ENCODE assay signal across 17 mouse cellular contexts in the genomic region with DNA sequence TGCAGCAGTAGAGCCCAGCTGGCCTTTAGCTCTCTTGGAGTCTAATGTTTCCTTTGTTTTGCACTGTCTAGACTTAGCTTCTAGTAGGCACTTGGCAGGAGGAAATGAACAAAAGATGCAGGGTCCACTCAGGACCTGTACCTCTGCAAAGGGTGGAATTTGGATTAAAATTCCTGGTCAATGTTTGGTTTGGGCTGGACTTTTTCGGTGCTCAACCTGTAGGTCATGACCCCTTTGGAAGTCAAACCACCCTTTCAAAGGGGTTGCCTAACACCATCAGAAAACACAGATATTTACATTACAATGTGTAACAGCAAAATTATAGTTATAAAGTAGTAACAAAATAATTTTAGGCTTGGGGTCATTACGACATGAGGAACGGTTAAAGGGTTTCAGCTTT. TPM values are rescaled to one million over a fixed set of nuclear protein-coding genes. Genes with fewer than 3 reads are reported as not detected.
DNase-seq lines count a peak whose midpoint lies in the region; ATAC-seq lines count a peak whose summit lies in the region.
"Had no signal": no experiment of that assay in that cellular context is flagged by ENCODE, and none has a peak within 500 bp of the region (broad histone marks: within the 10 kb centered on the region; RNA-seq: fewer than 3 reads in every experiment).

No protein-coding gene starts in this region.

- no peak overlapping the region for H3K9ac ChIP-seq in forebrain, embryonic 12.5 days
- no peak overlapping the region for H3K9ac ChIP-seq in forebrain, embryonic 14.5 days (ENCODE audit: low read length)
- no peak overlapping the region for H3K9ac ChIP-seq in hindbrain, embryonic 12.5 days
- H3K9ac ChIP-seq in hindbrain, embryonic 13.5 days = no peak overlapping the region
- no peak overlapping the region for H3K9ac ChIP-seq in embryonic facial prominence, embryonic 14.5 days (ENCODE audit: low read depth, low read length)
- no peak overlapping the region for H3K9ac ChIP-seq in liver, embryonic 13.5 days
- H3K9ac ChIP-seq: neural tube, embryonic 12.5 days had no signal

- H3K27me3 ChIP-seq in forebrain, embryonic 12.5 days = no peaks in the 10 kb centered on the region
- H3K27me3 ChIP-seq in forebrain, embryonic 14.5 days (replicated peaks; ENCODE audit: control insufficient read depth, insufficient read depth, low read length) = no peaks in the 10 kb centered on the region
- H3K27me3 ChIP-seq in hindbrain, embryonic 12.5 days = no peaks in the 10 kb centered on the region
- H3K27me3 ChIP-seq in hindbrain, embryonic 13.5 days = no peaks in the 10 kb centered on the region
- H3K27me3 ChIP-seq in embryonic facial prominence, embryonic 14.5 days (replicated peaks; ENCODE audit: control insufficient read depth, insufficient read depth, low read length) = no peaks in the 10 kb centered on the region
- no peaks in the 10 kb centered on the region for H3K27me3 ChIP-seq in liver, embryonic 13.5 days
- H3K27me3 ChIP-seq: neural tube, embryonic 12.5 days had no signal

- ATAC-seq in forebrain, embryonic 12.5 days (ENCODE audit: low FRiP score) = no peak
- no peak for ATAC-seq in forebrain, embryonic 14.5 days
- no peak for ATAC-seq in hindbrain, embryonic 12.5 days (ENCODE audit: low FRiP score)
- no peak for ATAC-seq in hindbrain, embryonic 13.5 days (ENCODE audit: low FRiP score)
- no peak for ATAC-seq in embryonic facial prominence, embryonic 14.5 days (ENCODE audit: low read depth)
- peak; percentile 21 for ATAC-seq in liver, embryonic 13.5 days (ENCODE audit: low read depth)
- ATAC-seq: hindbrain, postnatal 0 days had no signal

- H3K27ac ChIP-seq in forebrain, embryonic 12.5 days = 0 out of 2 replicates have a peak overlapping the region, but pooled peaks have one; percentile 42
- H3K27ac ChIP-seq in forebrain, embryonic 14.5 days (ENCODE audit: low read depth, low read length) = no peak overlapping the region
- peak overlapping the region; percentile 57; the same call in 1 of the 2 replicates for H3K27ac ChIP-seq in hindbrain, embryonic 12.5 days
- no peak overlapping the region for H3K27ac ChIP-seq in hindbrain, embryonic 13.5 days
- H3K27ac ChIP-seq in embryonic facial prominence, embryonic 14.5 days (replicated peaks; ENCODE audit: low read depth, low read length) = peak overlapping the region; percentile 84
- peak overlapping the region; percentile 68 for H3K27ac ChIP-seq in liver, embryonic 13.5 days
- H3K27ac ChIP-seq: hindbrain, postnatal 0 days; neural tube, embryonic 12.5 days had no signal

- H3K4me1 ChIP-seq in forebrain, embryonic 12.5 days = peaks cover 51% of the 10 kb centered on the region
- peaks cover 17% of the 10 kb centered on the region for H3K4me1 ChIP-seq in forebrain, embryonic 14.5 days (ENCODE audit: control insufficient read depth, insufficient read depth, low read length)
- H3K4me1 ChIP-seq in hindbrain, embryonic 12.5 days = peaks cover 43% of the 10 kb centered on the region
- H3K4me1 ChIP-seq in hindbrain, embryonic 13.5 days (replicated peaks) = peaks cover 33% of the 10 kb centered on the region
- H3K4me1 ChIP-seq in embryonic facial prominence, embryonic 14.5 days (ENCODE audit: control insufficient read depth, insufficient read depth, low read length) = peaks cover 50% of the 10 kb centered on the region
- peaks cover 51% of the 10 kb centered on the region for H3K4me1 ChIP-seq in liver, embryonic 13.5 days (replicated peaks)

- H3K36me3 ChIP-seq in forebrain, embryonic 12.5 days (replicated peaks) = no peaks in the 10 kb centered on the region
- H3K36me3 ChIP-seq in forebrain, embryonic 14.5 days (ENCODE audit: control insufficient read depth, insufficient read depth, low read length) = no peaks in the 10 kb centered on the region
- H3K36me3 ChIP-seq in hindbrain, embryonic 12.5 days = no peaks in the 10 kb centered on the region
- no peaks in the 10 kb centered on the region for H3K36me3 ChIP-seq in hindbrain, embryonic 13.5 days
- H3K36me3 ChIP-seq in embryonic facial prominence, embryonic 14.5 days (ENCODE audit: control insufficient read depth, insufficient read depth, low read length) = no peaks in the 10 kb centered on the region
- H3K36me3 ChIP-seq in liver, embryonic 13.5 days = no peaks in the 10 kb centered on the region
- H3K36me3 ChIP-seq: G1E; neural tube, embryonic 12.5 days had no signal

- no peak overlapping the region for H3K4me3 ChIP-seq in forebrain, embryonic 12.5 days (replicated peaks)
- H3K4me3 ChIP-seq in forebrain, embryonic 14.5 days (ENCODE audit: low read depth, low read length) = no peak overlapping the region
- no peak overlapping the region for H3K4me3 ChIP-seq in hindbrain, embryonic 12.5 days
- H3K4me3 ChIP-seq in hindbrain, embryonic 13.5 days = no peak overlapping the region
- H3K4me3 ChIP-seq in embryonic facial prominence, embryonic 14.5 days (ENCODE audit: low read depth, low read length) = no peak overlapping the region
- no peak overlapping the region for H3K4me3 ChIP-seq in liver, embryonic 13.5 days (replicated peaks)
- H3K4me3 ChIP-seq: neural tube, embryonic 12.5 days had no signal

- WGBS in forebrain, embryonic 12.5 days = 81% methylated on average over 3 of the region's 3 CpGs
- WGBS in forebrain, embryonic 14.5 days = 90% methylated on average over 3 of the region's 3 CpGs
- WGBS in hindbrain, embryonic 12.5 days = 84% methylated on average over 3 of the region's 3 CpGs
- 83% methylated on average over 3 of the region's 3 CpGs for WGBS in hindbrain, embryonic 13.5 days
- WGBS in embryonic facial prominence, embryonic 14.5 days = 60% methylated on average over 3 of the region's 3 CpGs
- WGBS in liver, embryonic 13.5 days (ENCODE audit: insufficient replicate concordance) = 79% methylated on average over 3 of the region's 3 CpGs

- H3K9me3 ChIP-seq in forebrain, embryonic 12.5 days = no peaks in the 10 kb centered on the region
- no peaks in the 10 kb centered on the region for H3K9me3 ChIP-seq in forebrain, embryonic 14.5 days (replicated peaks; ENCODE audit: control insufficient read depth, low read length)
- no peaks in the 10 kb centered on the region for H3K9me3 ChIP-seq in hindbrain, embryonic 12.5 days (replicated peaks)
- H3K9me3 ChIP-seq in hindbrain, embryonic 13.5 days = no peaks in the 10 kb centered on the region
- no peaks in the 10 kb centered on the region for H3K9me3 ChIP-seq in embryonic facial prominence, embryonic 14.5 days (ENCODE audit: control insufficient read depth, low read length)
- no peaks in the 10 kb centered on the region for H3K9me3 ChIP-seq in liver, embryonic 13.5 days (replicated peaks)
- H3K9me3 ChIP-seq: G1E; neural tube, embryonic 12.5 days had no signal

- no peak for DNase-seq in forebrain, embryonic 14.5 days (ENCODE audit: low spot score)
- DNase-seq in embryonic facial prominence, embryonic 14.5 days (ENCODE audit: low spot score) = no peak
- DNase-seq in liver, embryonic 13.5 days = no peak
- no peak for DNase-seq in adrenal gland, postnatal 14 days
- DNase-seq in frontal cortex, postnatal 36 days (ENCODE audit: low spot score in 2 of 2) = no peak
- DNase-seq: cerebellum, postnatal 10 days; lung, postnatal 14 days; midbrain, embryonic 14.5 days; spleen, adult 18-20 months had no signal

- H3K4me2 ChIP-seq in forebrain, embryonic 12.5 days = no peak overlapping the region
- H3K4me2 ChIP-seq in forebrain, embryonic 14.5 days (ENCODE audit: low read length) = no peak overlapping the region
- H3K4me2 ChIP-seq in hindbrain, embryonic 12.5 days (replicated peaks) = no peak overlapping the region
- H3K4me2 ChIP-seq in hindbrain, embryonic 13.5 days = no peak overlapping the region
- no peak overlapping the region for H3K4me2 ChIP-seq in embryonic facial prominence, embryonic 14.5 days (ENCODE audit: low read depth, low read length)
- no peak overlapping the region for H3K4me2 ChIP-seq in liver, embryonic 13.5 days
- H3K4me2 ChIP-seq: neural tube, embryonic 12.5 days had no signal

RNA-seq across cellular contexts. Expression of a gene that starts 21.1 kb away (rescaled TPM):
- 49.0 and 49.3 TPM in 2 replicates for polyA plus RNA-seq in forebrain, embryonic 12.5 days (2016; fragmentation: Nextera tagmentation; extraction: Ambion mirVana)
- 43.1 and 52.2 TPM in 2 replicates for polyA plus RNA-seq in forebrain, embryonic 14.5 days (2014; fragmentation: Nextera tagmentation; extraction: Ambion mirVana)
- polyA plus RNA-seq in hindbrain, embryonic 12.5 days (2016; fragmentation: Nextera tagmentation; extraction: Ambion mirVana) = 46.6 and 56.9 TPM in 2 replicates
- polyA plus RNA-seq in hindbrain, embryonic 13.5 days (2015; fragmentation: Nextera tagmentation; extraction: Ambion mirVana) = 49.9 and 50.0 TPM in 2 replicates
- 39.5 and 40.2 TPM in 2 replicates for polyA plus RNA-seq in embryonic facial prominence, embryonic 14.5 days (2014; fragmentation: Nextera tagmentation; extraction: Ambion mirVana)
- 30.8 and 32.6 TPM in 2 replicates for polyA plus RNA-seq in liver, embryonic 13.5 days (2015; fragmentation: Nextera tagmentation; extraction: Ambion mirVana)
- total RNA-seq in adrenal gland, postnatal 14 days (2021) = 60.8 and 61.3 TPM in 2 replicates

RNA-seq across cellular contexts. Expression of a gene that starts 34.1 kb away (rescaled TPM):
- 2.2 and 2.3 TPM in 2 replicates for polyA plus RNA-seq in forebrain, embryonic 12.5 days (2016; fragmentation: Nextera tagmentation; extraction: Ambion mirVana)
- polyA plus RNA-seq in forebrain, embryonic 14.5 days (2014; fragmentation: Nextera tagmentation; extraction: Ambion mirVana) = 2.7 and 3.6 TPM in 2 replicates
- 3.5 and 5.2 TPM in 2 replicates for polyA plus RNA-seq in hindbrain, embryonic 12.5 days (2016; fragmentation: Nextera tagmentation; extraction: Ambion mirVana)
- polyA plus RNA-seq in hindbrain, embryonic 13.5 days (2015; fragmentation: Nextera tagmentation; extraction: Ambion mirVana) = 4.9 and 5.3 TPM in 2 replicates
- 3.9 and 4.7 TPM in 2 replicates for polyA plus RNA-seq in embryonic facial prominence, embryonic 14.5 days (2014; fragmentation: Nextera tagmentation; extraction: Ambion mirVana)
- polyA plus RNA-seq in liver, embryonic 13.5 days (2015; fragmentation: Nextera tagmentation; extraction: Ambion mirVana) = 0.20 and 0.53 TPM in 2 replicates
- 4.2 and 5.5 TPM in 2 replicates for total RNA-seq in adrenal gland, postnatal 14 days (2021)
- total RNA-seq: G1E; left cerebral cortex, adult 8-10 months had no signal
- polyA plus RNA-seq: G1E; large intestine, adult 2 months had no signal

RNA-seq across cellular contexts. Expression of a gene that starts 48.2 kb away (rescaled TPM):
- polyA plus RNA-seq in forebrain, embryonic 12.5 days (2016; fragmentation: Nextera tagmentation; extraction: Ambion mirVana) = 26.2 and 31.1 TPM in 2 replicates
- 24.2 and 31.1 TPM in 2 replicates for polyA plus RNA-seq in forebrain, embryonic 14.5 days (2014; fragmentation: Nextera tagmentation; extraction: Ambion mirVana)
- polyA plus RNA-seq in hindbrain, embryonic 12.5 days (2016; fragmentation: Nextera tagmentation; extraction: Ambion mirVana) = 31.9 and 32.2 TPM in 2 replicates
- polyA plus RNA-seq in hindbrain, embryonic 13.5 days (2015; fragmentation: Nextera tagmentation; extraction: Ambion mirVana) = 27.1 and 27.7 TPM in 2 replicates
- polyA plus RNA-seq in embryonic facial prominence, embryonic 14.5 days (2014; fragmentation: Nextera tagmentation; extraction: Ambion mirVana) = 13.8 and 14.5 TPM in 2 replicates
- polyA plus RNA-seq in liver, embryonic 13.5 days (2015; fragmentation: Nextera tagmentation; extraction: Ambion mirVana) = 2.1 and 2.7 TPM in 2 replicates
- 32.6 and 34.2 TPM in 2 replicates for total RNA-seq in adrenal gland, postnatal 14 days (2021)

RNA-seq across cellular contexts. Expression of a gene that starts 57.7 kb away (rescaled TPM):
- 29.2 and 35.1 TPM in 2 replicates for polyA plus RNA-seq in forebrain, embryonic 12.5 days (2016; fragmentation: Nextera tagmentation; extraction: Ambion mirVana)
- 26.9 and 28.9 TPM in 2 replicates for polyA plus RNA-seq in forebrain, embryonic 14.5 days (2014; fragmentation: Nextera tagmentation; extraction: Ambion mirVana)
- 58.2 and 59.8 TPM in 2 replicates for polyA plus RNA-seq in hindbrain, embryonic 12.5 days (2016; fragmentation: Nextera tagmentation; extraction: Ambion mirVana)
- 34.1 and 35.8 TPM in 2 replicates for polyA plus RNA-seq in hindbrain, embryonic 13.5 days (2015; fragmentation: Nextera tagmentation; extraction: Ambion mirVana)
- 124 and 127 TPM in 2 replicates for polyA plus RNA-seq in embryonic facial prominence, embryonic 14.5 days (2014; fragmentation: Nextera tagmentation; extraction: Ambion mirVana)
- 10.4 and 12.4 TPM in 2 replicates for polyA plus RNA-seq in liver, embryonic 13.5 days (2015; fragmentation: Nextera tagmentation; extraction: Ambion mirVana)
- total RNA-seq in adrenal gland, postnatal 14 days (2021) = 13.6 and 13.9 TPM in 2 replicates
- polyA plus RNA-seq: G1E had no signal

Comparison
In these comparisons a context has a peak if more than half of its experiments do, and no peak if none do; other contexts are left out.
1. H3K27ac ChIP-seq: peak in forebrain, embryonic 12.5 days (single experiment), hindbrain, embryonic 12.5 days (single experiment), embryonic facial prominence, embryonic 14.5 days (single experiment) and liver, embryonic 13.5 days (single experiment); none in forebrain, embryonic 14.5 days (single experiment) and hindbrain, embryonic 13.5 days (single experiment).